Mouse (Mus musculus) c-Kit-positive CD71-negative TER-119-negative erythroid progenitor cells, embryonic 14.5 days (primary cell): ENCODE measurements around the gene Gm11569.
"Not testable (repeated sequence)": the region's sequence is repeated elsewhere in the genome, so short reads cannot be mapped to it uniquely, and the experiment has no call there.

Source experiments
- DNase-seq: peaks from one replicate; pipeline ENCODE4 v3.0.0-alpha.2; 2013; ENCODE audit warnings: low read depth

Gene Gm11569

GRCm38 (mm10) chr11:99798832-99799231 lies at the start of gene Gm11569:
TSS of gene Gm11569 (minus strand) at chr11:99798932.
- not testable (repeated sequence) for DNase-seq

GRCm38 (mm10) chr11:99846746-99847145 lies 48.0 kb upstream of the Gm11569 start:
- DNase-seq = no peak

GRCm38 (mm10) chr11:99842185-99842584 lies 43.5 kb upstream of the Gm11569 start:
- DNase-seq = no peak

- DNase-seq = no peak
Measured at GRCm38 (mm10) chr11:99837966-99838365, 39.2 kb upstream of the Gm11569 start, which contains the start of gene 2300003K06Rik. TSS of gene 2300003K06Rik (minus strand) at chr11:99838066.

GRCm38 (mm10) chr11:99815566-99815965 lies 16.8 kb upstream of the Gm11569 start, which contains the start of gene Gm11564:
TSS of gene Gm11564 (minus strand) at chr11:99815666.
- DNase-seq = not testable (repeated sequence)

GRCm38 (mm10) chr11:99809792-99810191 lies 11.1 kb upstream of the Gm11569 start, which contains the start of gene Krtap4-13:
TSS of gene Krtap4-13 (minus strand) at chr11:99809892.
- not testable (repeated sequence) for DNase-seq

GRCm38 (mm10) chr11:99804346-99804745 lies 5.6 kb upstream of the Gm11569 start, which contains the start of gene Gm11554:
TSS of gene Gm11554 (minus strand) at chr11:99804446.
- not testable (repeated sequence) for DNase-seq

GRCm38 (mm10) chr11:99793367-99793766 lies 5.4 kb downstream of the Gm11569 start, which contains the start of gene Gm11596:
TSS of gene Gm11596 (minus strand) at chr11:99793467.
- no peak for DNase-seq

- DNase-seq = not testable (repeated sequence)
Measured at GRCm38 (mm10) chr11:99784900-99785299, 13.8 kb downstream of the Gm11569 start, which contains the start of gene Krtap4-9. TSS of gene Krtap4-9 (plus strand) at chr11:99785200.

GRCm38 (mm10) chr11:99780604-99781003 lies 18.1 kb downstream of the Gm11569 start, which contains the start of gene Krtap4-8:
TSS of gene Krtap4-8 (minus strand) at chr11:99780704.
- no peak for DNase-seq

GRCm38 (mm10) chr11:99778401-99778800 lies 20.3 kb downstream of the Gm11569 start:
- DNase-seq = no peak

- not testable (repeated sequence) for DNase-seq
Measured at GRCm38 (mm10) chr11:99772813-99773212, 25.9 kb downstream of the Gm11569 start, which contains the start of gene Gm11595. TSS of gene Gm11595 (minus strand) at chr11:99772913.

GRCm38 (mm10) chr11:99768410-99768809 lies 30.3 kb downstream of the Gm11569 start:
- no peak for DNase-seq

- DNase-seq = no peak
Measured at GRCm38 (mm10) chr11:99758877-99759276, 39.9 kb downstream of the Gm11569 start.
